Mouse (Mus musculus): ENCODE measurements around the gene Lrrc8a. TPM values are rescaled to one million over a fixed set of nuclear protein-coding genes. Genes with fewer than 3 reads are reported as not detected.

The Lrrc8a gene
- polyA plus RNA-seq, 1 experiment from 2014 or later, result 57.8 TPM

- Histone ChIP-seq H3K9ac (ENCODE audit: low read depth, low read length) (no peak overlapping the region), H3K27ac (ENCODE audit: low read length) (no peak overlapping the region), H3K4me2 (ENCODE audit: low read length) (no peak overlapping the region), H3K4me3 (ENCODE audit: low read depth, low read length) (no peak overlapping the region), H3K36me3 (ENCODE audit: control insufficient read depth, insufficient read depth, low read length) (peaks cover 11% of the 10 kb centered on the region), H3K27me3 (ENCODE audit: control insufficient read depth, insufficient read depth, low read depth, low read length) (no peaks in the 10 kb centered on the region), H3K9me3 (replicated peaks; ENCODE audit: control insufficient read depth, low read length, poor library complexity, severe bottlenecking) (no peaks in the 10 kb centered on the region), H3K4me1 (ENCODE audit: control insufficient read depth, insufficient read depth, low read length) (0 out of 2 replicates have a peak, but pooled peaks cover 2% of the 10 kb centered on the region)
- WGBS, result 96% methylated on average over 6 of the region's 6 CpGs
- ATAC-seq, result no peak
These were observed 26.3 kb downstream of the Lrrc8a start for GRCm38 (mm10) chr2:30263811-30264210.

GRCm38 (mm10) chr2:30264671-30265519 lies 27.4 kb downstream of the Lrrc8a start:
- 0 out of 2 replicates have a peak, but pooled peaks cover 2% of the 10 kb centered on the region for H3K4me1 ChIP-seq (ENCODE audit: control insufficient read depth, insufficient read depth, low read length)
- peaks cover 12% of the 10 kb centered on the region for H3K36me3 ChIP-seq (ENCODE audit: control insufficient read depth, insufficient read depth, low read length)

GRCm38 (mm10) chr2:30265767-30266253 lies 28.3 kb downstream of the Lrrc8a start, which contains the start of gene Phyhd1:
Gene Phyhd1, plus strand, starts transcription at chr2:30266203.
- WGBS, result 29% methylated on average over 5 of the region's 5 CpGs
- H3K4me1 ChIP-seq (ENCODE audit: control insufficient read depth, insufficient read depth, low read length), result 0 out of 2 replicates have a peak, but pooled peaks cover 2% of the 10 kb centered on the region

More at GRCm38 (mm10) chr2:30264671-30265519, 27.4 kb downstream of the Lrrc8a start:
- Histone ChIP-seq H3K4me2 (ENCODE audit: low read length) (no peak overlapping the region), H3K9me3 (replicated peaks; ENCODE audit: control insufficient read depth, low read length, poor library complexity, severe bottlenecking) (no peaks in the 10 kb centered on the region), H3K4me3 (ENCODE audit: low read depth, low read length) (no peak overlapping the region), H3K9ac (ENCODE audit: low read depth, low read length) (no peak overlapping the region), H3K27ac (ENCODE audit: low read length) (peak overlapping the region; percentile 61; the same call in 1 of the 2 replicates), H3K27me3 (ENCODE audit: control insufficient read depth, insufficient read depth, low read depth, low read length) (no peaks in the 10 kb centered on the region)
- no peak for ATAC-seq
- 78% methylated on average over 7 of the region's 7 CpGs for WGBS

GRCm38 (mm10) chr2:30266392-30266941 lies 29.0 kb downstream of the Lrrc8a start:
- H3K27me3 ChIP-seq (ENCODE audit: control insufficient read depth, insufficient read depth, low read depth, low read length), result no peaks in the 10 kb centered on the region
- H3K9ac ChIP-seq (ENCODE audit: low read depth, low read length), result no peak overlapping the region
- no peak overlapping the region; the same call in 1 of the 2 replicates for H3K4me2 ChIP-seq (ENCODE audit: low read length)
- H3K4me1 ChIP-seq (ENCODE audit: control insufficient read depth, insufficient read depth, low read length), result 0 out of 2 replicates have a peak, but pooled peaks cover 2% of the 10 kb centered on the region
- H3K9me3 ChIP-seq (replicated peaks; ENCODE audit: control insufficient read depth, low read length, poor library complexity, severe bottlenecking), result no peaks in the 10 kb centered on the region
- H3K27ac ChIP-seq (ENCODE audit: low read length), result peak overlapping the region; percentile 61
- WGBS, result 14% methylated on average over 4 of the region's 4 CpGs
- no peak overlapping the region for H3K4me3 ChIP-seq (ENCODE audit: low read depth, low read length)
- peaks cover 9% of the 10 kb centered on the region for H3K36me3 ChIP-seq (ENCODE audit: control insufficient read depth, insufficient read depth, low read length)
- no peak for ATAC-seq

More at GRCm38 (mm10) chr2:30265767-30266253, 28.3 kb downstream of the Lrrc8a start, which contains the start of gene Phyhd1:
- Histone ChIP-seq H3K4me3 (ENCODE audit: low read depth, low read length) (no peak within 1 kb of the TSS), H3K36me3 (ENCODE audit: control insufficient read depth, insufficient read depth, low read length) (peaks cover 10% of the 10 kb centered on the region), H3K27ac (ENCODE audit: low read length) (peak within 1 kb of the TSS; percentile 61), H3K9me3 (replicated peaks; ENCODE audit: control insufficient read depth, low read length, poor library complexity, severe bottlenecking) (no peaks in the 10 kb centered on the region), H3K27me3 (ENCODE audit: control insufficient read depth, insufficient read depth, low read depth, low read length) (no peaks in the 10 kb centered on the region), H3K4me2 (ENCODE audit: low read length) (no peak within 1 kb of the TSS; the same call in 1 of the 2 replicates), H3K9ac (ENCODE audit: low read depth, low read length) (no peak within 1 kb of the TSS)
- ATAC-seq, result no peak

- no peaks in the 10 kb centered on the region for H3K9me3 ChIP-seq (replicated peaks; ENCODE audit: control insufficient read depth, low read length, poor library complexity, severe bottlenecking)
- 98% methylated on average over 2 of the region's 2 CpGs for WGBS
- ATAC-seq, result no peak
These were observed 30.0 kb downstream of the Lrrc8a start for GRCm38 (mm10) chr2:30267466-30267865.

GRCm38 (mm10) chr2:30268371-30268770 lies 30.9 kb downstream of the Lrrc8a start:
- 65% methylated on average over 4 of the region's 4 CpGs for WGBS
- no peak overlapping the region for H3K27ac ChIP-seq (ENCODE audit: low read length)
- no peak overlapping the region for H3K4me2 ChIP-seq (ENCODE audit: low read length)
- ATAC-seq, result no peak
- no peak overlapping the region for H3K4me3 ChIP-seq (ENCODE audit: low read depth, low read length)
- no peaks in the 10 kb centered on the region for H3K9me3 ChIP-seq (replicated peaks; ENCODE audit: control insufficient read depth, low read length, poor library complexity, severe bottlenecking)
- 0 out of 2 replicates have a peak, but pooled peaks cover 2% of the 10 kb centered on the region for H3K4me1 ChIP-seq (ENCODE audit: control insufficient read depth, insufficient read depth, low read length)
- peaks cover 4% of the 10 kb centered on the region for H3K36me3 ChIP-seq (ENCODE audit: control insufficient read depth, insufficient read depth, low read length)
- no peaks in the 10 kb centered on the region for H3K27me3 ChIP-seq (ENCODE audit: control insufficient read depth, insufficient read depth, low read depth, low read length)
- H3K9ac ChIP-seq (ENCODE audit: low read depth, low read length), result no peak overlapping the region

More at GRCm38 (mm10) chr2:30267466-30267865, 30.0 kb downstream of the Lrrc8a start:
- no peak overlapping the region for H3K9ac ChIP-seq (ENCODE audit: low read depth, low read length)
- no peak overlapping the region for H3K27ac ChIP-seq (ENCODE audit: low read length)
- H3K4me1 ChIP-seq (ENCODE audit: control insufficient read depth, insufficient read depth, low read length), result 0 out of 2 replicates have a peak, but pooled peaks cover 2% of the 10 kb centered on the region
- peaks cover 4% of the 10 kb centered on the region for H3K36me3 ChIP-seq (ENCODE audit: control insufficient read depth, insufficient read depth, low read length)
- no peak overlapping the region for H3K4me2 ChIP-seq (ENCODE audit: low read length)
- no peak overlapping the region for H3K4me3 ChIP-seq (ENCODE audit: low read depth, low read length)
- no peaks in the 10 kb centered on the region for H3K27me3 ChIP-seq (ENCODE audit: control insufficient read depth, insufficient read depth, low read depth, low read length)

GRCm38 (mm10) chr2:30269241-30269990 lies 31.9 kb downstream of the Lrrc8a start:
- no peak overlapping the region for H3K4me2 ChIP-seq (ENCODE audit: low read length)
- H3K4me1 ChIP-seq (ENCODE audit: control insufficient read depth, insufficient read depth, low read length), result 0 out of 2 replicates have a peak, but pooled peaks cover 2% of the 10 kb centered on the region
- no peak for ATAC-seq
- no peaks in the 10 kb centered on the region for H3K27me3 ChIP-seq (ENCODE audit: control insufficient read depth, insufficient read depth, low read depth, low read length)
- no peak overlapping the region for H3K4me3 ChIP-seq (ENCODE audit: low read depth, low read length)
- H3K9ac ChIP-seq (ENCODE audit: low read depth, low read length), result no peak overlapping the region
- no peak overlapping the region; the same call in 1 of the 2 replicates for H3K27ac ChIP-seq (ENCODE audit: low read length)
- peaks cover 2% of the 10 kb centered on the region for H3K36me3 ChIP-seq (ENCODE audit: control insufficient read depth, insufficient read depth, low read length)
- 90% methylated on average over 17 of the region's 17 CpGs for WGBS
- H3K9me3 ChIP-seq (replicated peaks; ENCODE audit: control insufficient read depth, low read length, poor library complexity, severe bottlenecking), result no peaks in the 10 kb centered on the region

- Histone ChIP-seq H3K36me3 (ENCODE audit: control insufficient read depth, insufficient read depth, low read length) (peaks cover 2% of the 10 kb centered on the region), H3K27me3 (ENCODE audit: control insufficient read depth, insufficient read depth, low read depth, low read length) (no peaks in the 10 kb centered on the region), H3K4me1 (ENCODE audit: control insufficient read depth, insufficient read depth, low read length) (0 out of 2 replicates have a peak, but pooled peaks cover 2% of the 10 kb centered on the region), H3K9ac (ENCODE audit: low read depth, low read length) (no peak overlapping the region), H3K4me3 (ENCODE audit: low read depth, low read length) (no peak overlapping the region), H3K27ac (ENCODE audit: low read length) (no peak overlapping the region; the same call in 1 of the 2 replicates), H3K9me3 (replicated peaks; ENCODE audit: control insufficient read depth, low read length, poor library complexity, severe bottlenecking) (no peaks in the 10 kb centered on the region), H3K4me2 (ENCODE audit: low read length) (no peak overlapping the region)
- 79% methylated on average over 1 of the region's 1 CpGs for WGBS
- peak; percentile 80 for ATAC-seq
These were observed 32.6 kb downstream of the Lrrc8a start for GRCm38 (mm10) chr2:30270134-30270533.

Measured in midbrain, embryonic 16.5 days (tissue).